Mouse (Mus musculus) spleen, adult 2 months (tissue): ENCODE measurements at regions not wholly inside any gene's neighbourhood (a gene's known extent, or its start where the extent isn't known, plus 50 kb on each side); places are given as distances from the start of the nearest gene placed in this dataset.

Experiments used
- CTCF ChIP-seq: fragments of 200-500 bp; IDR thresholded peaks from 2 replicates; pipeline ENCODE4 v1.5.1; 2011; ENCODE audit warnings: mild to moderate bottlenecking, inconsistent platforms; ENCODE audit not compliant: insufficient read depth, insufficient read length, insufficient replicate concordance; ENCODE audit errors: extremely low read depth
- POLR2A ChIP-seq: fragments of 200-500 bp; IDR thresholded peaks from 2 replicates; pipeline ENCODE4 v1.6.1; 2011; ENCODE audit warnings: low read depth, low read length, inconsistent platforms

GRCm38 (mm10) chr2:101172806-101173205 is 451.7 kb upstream of the Rag2 start:
- TF ChIP-seq POLR2A (no peak), CTCF (no peak)
